Mouse (Mus musculus): ENCODE measurements around the gene Rpl41.

DNA sequence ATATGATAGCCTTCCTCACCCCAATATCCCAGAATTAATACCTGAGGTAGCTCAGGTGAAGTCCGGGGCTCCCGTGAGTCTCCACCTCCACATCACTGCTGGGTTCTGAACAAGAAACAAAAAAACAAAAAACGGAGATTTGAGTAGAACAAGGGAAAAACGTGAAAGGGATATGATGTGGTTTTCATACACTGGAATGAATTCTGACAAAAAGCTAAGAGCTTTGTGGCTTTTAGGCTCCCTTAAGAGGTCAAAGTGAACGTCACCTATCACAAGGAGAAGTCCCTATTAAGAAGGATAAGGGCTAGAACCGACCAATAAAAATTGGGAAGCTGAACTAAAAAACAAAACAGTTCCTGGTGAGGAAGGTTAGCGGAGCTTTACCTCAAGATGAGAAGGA lies 2.3 kb downstream of the Rpl41 start:
- no peak for TF ChIP-seq CTCF (IDR thresholded peaks at IDR 0.05; ENCODE audit: control insufficient read depth, insufficient read depth, low read length)
- TF ChIP-seq POLR2A (IDR thresholded peaks at IDR 0.05; ENCODE audit: borderline replicate concordance, control insufficient read depth, low read depth, low read length) = no peak

Measured in bone marrow, adult 2 months (tissue).